ENCODE assay signal across 8 mouse cellular contexts in genomic region chr5:125215346-125215929, GRCm38 (mm10). TPM values are rescaled to one million over a fixed set of nuclear protein-coding genes. Genes with fewer than 3 reads are reported as not detected.
A peak's percentile ranks its signal among the peaks of the same experiment; 100 is the strongest.
DNase-seq lines count a peak whose midpoint lies in the region; TF ChIP-seq lines count a peak whose summit lies in the region.

No protein-coding gene starts in this region.

- no peak for TF ChIP-seq POLR2A in kidney, adult 2 months (IDR thresholded peaks at IDR 0.05; ENCODE audit: low read depth, low read length)

- no peaks in the 10 kb centered on the region for H3K9me3 ChIP-seq in midbrain, embryonic 10.5 days (replicated peaks)

- H3K36me3 ChIP-seq in kidney, adult 2 months (ENCODE audit: control insufficient read depth, insufficient read depth, low read length), result no peaks in the 10 kb centered on the region
- no peaks in the 10 kb centered on the region for H3K36me3 ChIP-seq in midbrain, embryonic 10.5 days

- TF ChIP-seq CTCF in kidney, adult 2 months (conservative IDR thresholded peaks at IDR 0.05; ENCODE audit: insufficient read depth, insufficient read length, low read depth, low read length), result no peak

- DNase-seq in retina, postnatal 1 day, result peak; percentile 46
- DNase-seq in retina, embryonic 14.5 days (ENCODE audit: low spot score), result no peak
- DNase-seq in cerebellum, postnatal 14 days, result peak; percentile 88 to 92
- peak; percentile 44 to 66 for DNase-seq in heart, adult 9 months (ENCODE audit: low spot score in 2 of 2)
- DNase-seq in kidney, adult 2 months, result peak; percentile 93
- DNase-seq in midbrain, embryonic 10.5 days (ENCODE audit: low spot score), result no peak
- no peak for DNase-seq in embryo, embryonic 10 days (ENCODE audit: low spot score)
- DNase-seq in right cerebral cortex, postnatal 14 days, result no peak

- H3K27me3 ChIP-seq in kidney, adult 2 months (replicated peaks; ENCODE audit: control insufficient read depth, insufficient read depth, low read length), result no peaks in the 10 kb centered on the region
- H3K27me3 ChIP-seq in midbrain, embryonic 10.5 days (ENCODE audit: low read depth, poor library complexity, severe bottlenecking), result peaks cover 33% of the 10 kb centered on the region

- peaks cover 8% of the 10 kb centered on the region for H3K4me1 ChIP-seq in kidney, adult 2 months (ENCODE audit: control insufficient read depth, insufficient read depth, low read length)
- peaks cover 29% of the 10 kb centered on the region for H3K4me1 ChIP-seq in midbrain, embryonic 10.5 days

- 26% methylated on average over 11 of the region's 11 CpGs for WGBS in kidney, adult 2 months
- WGBS in midbrain, embryonic 10.5 days, result 28% methylated on average over 11 of the region's 11 CpGs

- no peak overlapping the region for H3K4me3 ChIP-seq in kidney, adult 2 months (ENCODE audit: insufficient read depth, low read depth, low read length)
- peak overlapping the region; percentile 41 for H3K4me3 ChIP-seq in midbrain, embryonic 10.5 days

- 0 out of 2 replicates have a peak overlapping the region, but pooled peaks have one; percentile 39 for H3K27ac ChIP-seq in kidney, adult 2 months (ENCODE audit: insufficient read depth, low read depth, low read length)
- peak overlapping the region; percentile 86 for H3K27ac ChIP-seq in midbrain, embryonic 10.5 days (replicated peaks)

RNA-seq across cellular contexts. Expression of gene Ncor2, which starts 36.4 kb away (rescaled TPM):
- 32.0 and 38.8 TPM in 2 replicates for polyA plus RNA-seq in kidney, adult 2 months (2012; rRNA removed)
- 16.2 and 19.1 TPM in 2 replicates for polyA plus RNA-seq in midbrain, embryonic 10.5 days (2016; fragmentation: Nextera tagmentation; extraction: Ambion mirVana)

Comparison
In these comparisons a context has a peak if more than half of its experiments do, and no peak if none do; other contexts are left out.
1. DNase-seq: peak in retina, postnatal 1 day (single experiment), cerebellum, postnatal 14 days (2 of 2), heart, adult 9 months (2 of 2) and kidney, adult 2 months (single experiment); none in retina, embryonic 14.5 days (single experiment), midbrain, embryonic 10.5 days (single experiment), embryo, embryonic 10 days (single experiment) and right cerebral cortex, postnatal 14 days (single experiment).